Mouse (Mus musculus): ENCODE measurements around the gene Afap1. TPM values are rescaled to one million over a fixed set of nuclear protein-coding genes. Genes with fewer than 3 reads are reported as not detected.

The Afap1 gene
- total and polyA plus RNA-seq, 3 experiments: 0.03 to 0.04 TPM; not detected in 1

- Histone ChIP-seq H3K36me3 (ENCODE audit: control insufficient read depth in 1 of 2, insufficient read depth in 2 of 2, low read length in 2 of 2) (no peaks in the 10 kb centered on the region), H3K27ac (ENCODE audit: control insufficient read depth, low read depth, low read length) (no peak overlapping the region), H3K9me3 (replicated peaks; ENCODE audit: insufficient read depth, low read length) (no peaks in the 10 kb centered on the region), H3K79me2 (ENCODE audit: control insufficient read depth, insufficient read depth, low read length, poor library complexity) (no peaks in the 10 kb centered on the region), H3K9ac (ENCODE audit: control insufficient read depth, low read depth, low read length, poor library complexity, severe bottlenecking) (no peak overlapping the region), H3K27me3 (ENCODE audit: control insufficient read depth in 1 of 2, insufficient read depth in 2 of 2, low read length in 2 of 2) (no peaks in the 10 kb centered on the region), H3K4me3 (ENCODE audit: control insufficient read depth in 1 of 2, insufficient read depth in 1 of 2, low read depth in 2 of 2, low read length in 2 of 2) (no peak overlapping the region), H3K4me1 (ENCODE audit: control insufficient read depth in 1 of 2, insufficient read depth in 2 of 2, low read length in 2 of 2) (no peaks in the 10 kb centered on the region)
- TF ChIP-seq MAX (IDR thresholded peaks at IDR 0.05; ENCODE audit: low read length) (no peak), SIN3A (IDR thresholded peaks at IDR 0.05; ENCODE audit: low read length) (no peak), HCFC1 (IDR thresholded peaks at IDR 0.05; ENCODE audit: low read depth, low read length) (no peak), RAD21 (IDR thresholded peaks at IDR 0.05; ENCODE audit: low read depth, low read length) (no peak), ZKSCAN1 (IDR thresholded peaks at IDR 0.05; ENCODE audit: low read depth, low read length) (no peak)
- no peak for DNase-seq (ENCODE audit: low read depth, low spot score)
Observed at GRCm38 (mm10) chr5:35972739-35973138, 79.6 kb downstream of the Afap1 start.

DNA sequence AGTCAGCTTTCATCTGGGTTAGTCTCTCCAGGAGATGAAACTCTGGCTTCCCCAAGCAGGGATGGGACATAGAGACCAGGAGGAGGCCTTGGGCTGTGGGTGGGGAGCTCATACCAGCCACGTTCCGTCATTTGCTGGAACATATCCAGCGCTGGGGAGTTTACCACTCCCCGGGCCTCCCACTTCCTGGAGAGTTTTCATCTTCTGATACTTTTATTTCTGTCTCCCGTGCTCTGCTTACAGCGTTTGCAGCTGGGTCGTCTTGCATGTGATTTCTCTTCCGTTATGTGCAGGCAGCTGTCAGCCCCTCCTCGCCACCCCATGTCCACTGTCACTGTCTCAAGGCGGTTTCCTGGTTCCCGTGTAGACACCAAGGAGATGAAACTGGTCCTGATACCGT, 80.7 kb downstream of the Afap1 start:
- no peaks in the 10 kb centered on the region for H3K36me3 ChIP-seq (ENCODE audit: control insufficient read depth in 1 of 2, insufficient read depth in 2 of 2, low read length in 2 of 2)
- no peak overlapping the region for H3K27ac ChIP-seq (ENCODE audit: control insufficient read depth, low read depth, low read length)
- H3K4me1 ChIP-seq (ENCODE audit: control insufficient read depth in 1 of 2, insufficient read depth in 2 of 2, low read length in 2 of 2): no peaks in the 10 kb centered on the region
- H3K27me3 ChIP-seq (ENCODE audit: control insufficient read depth in 1 of 2, insufficient read depth in 2 of 2, low read length in 2 of 2): no peaks in the 10 kb centered on the region
- H3K79me2 ChIP-seq (ENCODE audit: control insufficient read depth, insufficient read depth, low read length, poor library complexity): no peaks in the 10 kb centered on the region
- TF ChIP-seq MAX (IDR thresholded peaks at IDR 0.05; ENCODE audit: low read length) (no peak), TCF12 (IDR thresholded peaks at IDR 0.05; ENCODE audit: low read depth, low read length) (no peak), KAT2A (conservative IDR thresholded peaks at IDR 0.05; ENCODE audit: low read depth, low read length) (no peak), MYB (IDR thresholded peaks at IDR 0.05; ENCODE audit: low read depth, low read length) (no peak), ZC3H11A (IDR thresholded peaks at IDR 0.05; ENCODE audit: low read depth, low read length) (no peak), MEF2A (IDR thresholded peaks at IDR 0.05; ENCODE audit: extremely low read depth, insufficient replicate concordance, low read depth, low read length, poor library complexity, severe bottlenecking) (no peak), ETS1 (IDR thresholded peaks at IDR 0.05; ENCODE audit: low read depth, low read length) (no peak), HCFC1 (IDR thresholded peaks at IDR 0.05; ENCODE audit: low read depth, low read length) (no peak), CHD2 (IDR thresholded peaks at IDR 0.05; ENCODE audit: low read length) (no peak), TAL1 (IDR thresholded peaks at IDR 0.05; ENCODE audit: low read length) (no peak), CHD1 (IDR thresholded peaks at IDR 0.05; ENCODE audit: low read depth, low read length) (no peak), GABPA (IDR thresholded peaks at IDR 0.05; ENCODE audit: low read depth, low read length) (no peak), MYC (IDR thresholded peaks at IDR 0.05; ENCODE audit: low read depth, low read length) (no peak), SMC3 (IDR thresholded peaks at IDR 0.05; ENCODE audit: low read depth, low read length) (no peak), ZMIZ1 (IDR thresholded peaks at IDR 0.05; ENCODE audit: low read depth, low read length) (no peak), NRF1 (IDR thresholded peaks at IDR 0.05; ENCODE audit: insufficient read depth, low read depth, low read length, poor library complexity, severe bottlenecking) (no peak), E2F4 (IDR thresholded peaks at IDR 0.05; ENCODE audit: borderline replicate concordance, low read depth, low read length) (no peak)
- H3K9me3 ChIP-seq (replicated peaks; ENCODE audit: insufficient read depth, low read length): no peaks in the 10 kb centered on the region
- no peak for DNase-seq (ENCODE audit: low read depth, low spot score)
- H3K4me3 ChIP-seq (ENCODE audit: control insufficient read depth in 1 of 2, insufficient read depth in 1 of 2, low read depth in 2 of 2, low read length in 2 of 2): no peak overlapping the region
- H3K9ac ChIP-seq (ENCODE audit: control insufficient read depth, low read depth, low read length, poor library complexity, severe bottlenecking): no peak overlapping the region
